Mouse (Mus musculus) cerebellum, postnatal 4 days (tissue): ENCODE data around the gene Gm21915.

Experiments used
- DNase-seq, 2 experiments: peaks; one replicate each; pipeline ENCODE4 v3.0.0; 2022; ENCODE audit warnings: low spot score in 2 of 2, mixed read lengths in 1 of 2

Gm21915 gene

DNA sequence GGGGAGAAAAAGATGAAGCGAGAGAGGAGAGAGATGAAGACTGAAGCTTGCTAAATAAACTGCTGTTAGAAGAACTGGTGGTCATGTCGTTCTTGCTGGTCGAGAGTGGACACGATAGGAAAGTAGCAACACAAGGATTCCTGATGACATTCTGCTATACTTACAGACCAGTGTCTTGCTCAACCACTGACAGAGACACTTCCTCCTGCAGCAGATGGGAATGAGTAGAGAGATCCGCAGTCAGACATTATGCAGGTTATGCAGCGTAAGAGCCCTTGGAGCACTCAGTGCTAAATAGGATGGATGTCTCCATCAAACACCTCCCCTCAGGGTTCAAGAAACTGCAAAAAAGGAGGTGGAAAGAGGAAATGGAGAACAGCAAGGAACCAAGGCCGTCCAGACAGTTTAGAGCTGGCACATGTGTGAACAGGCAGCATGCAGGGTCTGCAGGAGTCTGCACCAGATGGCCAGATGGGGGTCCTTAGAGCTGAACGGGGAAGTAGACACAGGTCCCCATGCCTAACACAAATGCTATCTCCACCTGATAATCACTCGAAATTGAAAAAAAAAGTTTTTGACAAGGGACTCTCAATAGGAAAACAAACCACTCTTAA is 4.1 kb upstream of the Gm21915 start:
- DNase-seq = no peak

DNA sequence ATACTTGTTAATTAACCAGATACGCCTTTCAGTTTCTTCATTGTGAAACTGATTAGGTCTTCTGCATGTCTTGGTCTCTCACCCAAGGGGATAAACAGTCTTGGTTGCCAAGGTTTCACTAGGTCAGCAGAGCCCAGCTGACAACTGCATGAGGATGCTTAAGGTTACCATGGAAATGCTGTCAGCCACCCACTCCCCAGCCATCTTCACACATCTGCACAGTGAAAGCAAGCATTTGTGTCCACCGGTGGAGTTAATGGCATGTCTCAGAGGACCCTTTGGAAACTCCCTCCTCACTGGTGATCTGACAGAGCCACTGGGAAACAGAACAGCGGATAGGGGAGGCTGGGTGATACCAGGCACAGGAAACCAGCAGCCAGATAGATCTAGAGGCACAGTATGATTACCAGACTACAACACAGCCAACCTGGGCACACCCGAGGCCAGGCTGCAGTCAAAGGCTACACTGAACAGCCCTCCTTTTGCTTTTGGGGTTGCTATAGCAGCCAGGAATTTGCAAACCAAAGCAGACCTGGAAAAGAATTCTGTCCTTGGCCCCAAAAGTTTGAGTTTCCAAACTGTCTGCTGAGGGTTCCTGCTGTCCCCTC is 1.0 kb downstream of the Gm21915 start:
- DNase-seq = no peak

DNA sequence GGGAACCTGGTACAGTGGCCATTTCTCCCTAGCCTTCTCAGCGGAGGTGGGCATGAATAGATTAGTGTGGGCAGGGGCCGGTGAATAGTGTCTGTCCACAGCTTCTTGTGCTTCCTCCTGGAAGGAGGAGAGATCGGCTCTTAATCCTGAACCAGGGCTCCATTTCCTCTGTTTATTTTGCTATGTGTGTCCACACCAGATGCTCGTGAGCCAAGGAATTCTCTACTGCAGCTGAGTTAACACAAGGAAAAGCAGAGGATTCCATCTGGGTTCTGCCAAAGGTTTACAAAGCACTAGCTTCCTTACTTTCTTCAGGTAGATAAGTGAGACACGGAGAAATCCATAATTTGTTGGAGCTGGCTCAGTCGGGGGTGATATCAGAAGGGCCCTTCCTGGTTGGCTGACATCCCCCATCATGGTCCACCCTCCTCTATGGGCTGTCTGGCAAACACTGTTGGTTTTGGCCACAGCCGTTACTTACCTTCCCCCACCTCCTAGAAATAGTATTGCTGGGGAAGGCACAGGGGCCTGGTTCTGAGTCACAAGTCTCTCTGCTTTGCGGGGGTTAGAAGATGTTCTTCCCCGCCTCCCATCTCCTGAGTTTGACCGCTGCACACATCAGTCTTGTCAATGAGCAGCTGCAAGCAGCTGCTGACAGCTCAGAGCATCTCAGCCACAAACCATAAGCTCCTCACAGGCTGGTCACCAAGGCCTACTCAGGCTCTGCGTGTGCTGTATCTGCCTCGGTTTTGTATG is 5.0 kb downstream of the Gm21915 start:
- DNase-seq = no peak

DNA sequence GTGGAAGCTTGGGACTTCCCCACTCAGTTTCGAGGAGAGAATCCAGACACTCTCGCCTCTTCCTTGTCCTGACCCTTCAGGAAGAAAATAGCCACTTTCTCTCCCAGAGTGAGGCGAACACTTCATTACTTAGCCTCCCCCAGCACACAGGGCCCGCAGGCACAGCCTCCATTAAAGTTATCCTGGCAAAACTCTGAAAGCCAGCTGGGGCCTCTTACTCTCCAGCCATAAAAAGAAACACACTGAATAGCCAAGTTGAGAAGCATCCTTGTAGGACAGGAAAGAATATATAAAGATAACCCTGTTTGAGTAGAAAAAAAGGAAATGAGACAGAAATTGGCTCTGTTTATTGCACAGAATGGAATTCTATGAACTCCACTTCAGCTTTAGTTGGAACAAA is 8.2 kb downstream of the Gm21915 start:
- DNase-seq = no peak

DNA sequence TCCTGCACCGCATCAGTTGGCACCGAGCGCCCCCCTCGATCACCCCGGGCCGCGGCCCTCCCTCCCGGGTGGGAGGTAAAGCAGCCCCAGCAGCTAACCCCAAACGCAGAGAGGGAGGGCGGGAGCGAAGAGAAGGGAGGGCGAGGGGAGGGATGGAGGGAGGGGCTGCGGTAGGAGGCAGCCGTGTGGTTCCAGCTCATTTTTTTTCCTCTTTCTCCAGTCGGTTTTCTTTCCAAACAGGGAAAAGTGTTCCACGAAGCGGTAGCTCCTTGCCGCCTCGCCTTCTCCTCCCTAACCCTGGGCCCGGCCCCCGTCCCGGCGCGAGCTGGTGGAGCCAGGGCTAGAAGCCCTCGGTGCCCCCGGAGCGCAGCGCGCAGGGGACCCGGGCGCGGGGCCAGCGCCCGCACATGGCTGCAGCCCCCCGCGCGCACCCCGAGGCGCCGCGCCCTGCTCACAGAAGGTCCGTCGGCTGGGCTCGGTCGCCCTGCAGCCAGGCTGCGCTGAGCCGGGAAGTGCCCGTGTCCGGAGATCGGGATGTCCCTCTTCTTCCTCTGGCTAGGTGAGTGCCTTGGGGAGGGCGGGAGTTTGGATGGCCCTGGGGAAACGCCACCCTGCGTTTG is 15.5 kb downstream of the Gm21915 start, which contains the start of gene Clmp:
Clmp (plus strand) TSS at position 162 of the 620 bp plus-strand sequence.
- peak in 1 of 2 experiments; percentile 45 for DNase-seq

DNA sequence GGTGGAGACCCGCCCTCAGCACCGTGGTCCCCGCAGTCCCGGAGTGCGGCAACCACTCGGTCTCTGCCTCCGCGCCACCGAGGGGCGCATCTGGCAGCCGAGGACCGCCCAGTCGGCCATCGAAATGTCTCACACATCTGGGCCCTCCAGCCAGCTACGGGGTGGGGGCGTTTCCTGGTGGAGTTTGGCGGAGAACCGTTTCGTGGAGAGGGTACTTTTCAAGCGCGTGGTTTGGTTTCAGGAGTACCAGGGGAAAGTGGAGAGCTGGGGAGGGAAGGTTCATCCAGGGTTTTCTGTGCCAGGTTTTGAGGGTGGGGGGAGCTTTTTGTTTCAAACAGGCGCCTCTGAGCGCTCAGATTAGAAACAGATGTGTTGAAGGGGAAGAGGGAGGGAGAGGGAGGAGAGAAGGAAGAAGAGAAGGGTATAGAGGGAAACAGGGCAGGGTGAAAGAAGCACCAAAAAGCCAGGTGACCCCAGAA is 16.0 kb downstream of the Gm21915 start:
- DNase-seq = peak in 1 of 2 experiments; percentile 44

DNA sequence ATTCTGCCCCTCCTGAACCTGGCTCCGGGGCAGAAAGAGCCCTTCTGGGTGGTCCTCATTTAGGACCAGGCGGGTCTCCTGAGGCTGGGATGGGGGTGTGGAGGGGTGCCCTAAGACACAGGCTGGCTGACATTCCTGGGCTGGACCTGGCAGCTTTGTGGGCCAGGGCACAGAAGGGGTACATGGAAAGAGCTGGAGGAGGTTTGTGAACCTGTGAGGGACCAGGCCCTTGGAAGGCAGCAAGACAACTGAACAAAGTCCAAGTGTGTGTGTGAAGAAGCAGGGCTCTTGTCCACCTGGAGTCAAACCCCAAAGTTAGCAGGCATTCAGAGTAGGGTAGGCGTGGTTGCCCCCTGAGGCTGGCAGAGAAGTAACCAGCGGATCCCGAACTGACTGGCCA is 16.6 kb downstream of the Gm21915 start:
- no peak for DNase-seq

DNA sequence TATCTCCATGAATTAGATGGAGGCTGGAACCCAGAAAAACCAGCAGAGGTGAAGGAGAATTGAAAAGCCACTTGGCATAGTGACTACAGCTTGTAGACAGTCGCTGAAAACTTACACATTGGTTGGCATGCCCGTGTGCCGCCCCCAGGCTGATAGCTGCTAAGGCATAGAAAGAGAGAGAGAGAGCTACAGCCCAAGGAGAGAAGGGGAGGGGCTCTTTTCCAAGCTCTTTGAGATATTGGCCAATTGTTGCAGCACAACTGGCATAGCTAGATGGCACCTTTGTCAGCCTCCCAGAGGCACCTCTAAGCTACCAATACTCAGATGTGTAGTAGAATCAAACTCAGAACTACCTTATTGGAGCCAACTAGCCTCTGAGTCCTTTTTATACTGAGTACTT is 17.1 kb downstream of the Gm21915 start:
- no peak for DNase-seq

DNA sequence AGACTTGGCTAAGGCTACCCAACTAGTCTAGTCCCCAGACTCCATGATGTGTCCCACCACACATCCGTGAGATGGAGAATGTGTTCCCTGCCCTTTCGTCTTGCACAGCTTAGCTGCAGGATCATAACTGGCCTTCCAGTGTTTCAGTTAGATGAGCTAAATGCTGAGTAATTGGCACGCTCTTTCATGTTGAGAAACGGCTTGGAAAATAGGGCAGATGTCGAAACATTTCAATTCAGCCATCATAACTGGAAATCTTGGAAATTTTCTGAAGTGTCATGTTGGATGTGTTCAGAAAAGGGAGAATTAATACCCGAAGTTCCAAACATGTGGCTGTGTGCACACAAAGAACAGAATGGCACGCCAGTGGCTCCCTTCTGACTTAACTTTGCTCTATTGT is 20.1 kb downstream of the Gm21915 start:
- no peak for DNase-seq

DNA sequence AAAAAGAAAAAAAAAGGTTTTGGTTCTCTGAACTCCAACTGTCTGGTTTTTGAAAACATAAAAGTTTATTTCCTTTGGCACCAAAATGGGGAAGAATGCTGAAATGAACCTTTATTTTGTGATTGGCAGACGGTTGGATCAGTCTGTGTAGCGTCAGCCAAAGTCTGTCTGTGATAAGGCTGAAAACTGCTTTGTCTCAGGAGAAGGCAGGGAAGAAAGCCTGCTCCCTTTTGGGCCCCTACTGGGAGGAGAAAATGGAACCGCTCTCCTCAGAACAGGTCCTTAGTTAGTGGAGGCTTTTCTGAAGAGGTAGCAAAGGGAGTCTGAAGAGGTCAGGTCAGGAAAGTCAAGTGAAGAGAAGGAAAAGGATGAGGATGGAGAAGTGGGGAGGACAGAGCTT is 22.6 kb downstream of the Gm21915 start:
- no peak for DNase-seq

DNA sequence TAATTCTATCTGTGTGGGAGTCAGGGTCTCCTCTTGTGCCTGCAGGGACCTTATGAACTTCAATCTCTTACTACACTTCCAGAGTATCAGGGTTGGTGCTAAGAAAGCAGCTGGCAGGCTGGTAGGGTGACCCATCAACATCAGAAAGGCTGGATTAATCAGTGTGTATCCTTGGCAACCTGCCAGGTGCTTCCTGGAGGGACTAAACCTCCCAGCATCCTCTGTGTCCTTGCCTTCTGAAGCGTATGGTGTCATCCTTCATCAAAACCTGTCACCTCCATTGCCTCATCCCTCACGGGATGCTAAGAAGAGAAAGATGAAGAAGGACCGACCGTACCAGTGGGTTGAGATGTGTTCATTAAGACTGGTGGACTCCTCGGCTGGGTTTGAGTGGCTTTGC is 23.4 kb downstream of the Gm21915 start:
- peak in 1 of 2 experiments; percentile 65 for DNase-seq

DNA sequence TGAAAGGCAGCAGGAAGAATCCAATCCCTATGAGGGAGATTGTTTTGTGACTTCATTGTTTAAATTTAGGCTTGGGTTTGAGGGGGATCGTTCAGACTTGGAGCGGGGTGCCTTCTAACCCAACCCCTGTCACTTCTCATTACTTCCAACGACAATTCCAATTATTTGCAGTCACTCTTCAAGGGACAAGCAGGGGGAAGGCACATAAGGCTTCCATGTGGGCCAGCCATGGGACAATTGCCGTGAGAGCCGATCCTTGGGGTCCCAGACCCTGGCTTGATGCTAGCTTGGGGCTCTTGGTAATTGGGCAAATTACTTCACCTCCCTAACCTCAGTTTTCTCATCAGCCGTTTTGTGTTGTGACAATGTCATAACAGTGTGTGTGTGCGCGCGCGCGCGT is 23.9 kb downstream of the Gm21915 start:
- no peak for DNase-seq

DNA sequence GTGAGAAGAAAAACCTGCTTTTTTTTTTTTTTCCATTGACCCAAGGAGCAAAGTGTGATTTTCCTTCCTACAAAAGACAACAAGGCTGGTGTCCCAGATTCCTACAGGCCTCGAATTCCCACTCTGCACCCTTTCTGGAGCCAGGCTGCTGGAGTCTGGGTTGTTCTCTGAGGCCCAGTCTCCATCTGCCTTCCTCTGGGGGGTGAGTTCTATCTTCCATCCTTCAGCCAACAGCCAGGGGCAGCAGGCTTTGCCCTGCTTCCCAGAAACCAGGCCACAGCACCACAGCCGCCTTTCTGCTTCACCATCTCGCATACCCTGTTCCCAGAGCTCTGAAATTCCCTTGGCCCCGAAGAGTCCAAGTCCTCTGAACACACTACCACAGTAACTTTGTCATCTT is 25.7 kb downstream of the Gm21915 start:
- no peak for DNase-seq

DNA sequence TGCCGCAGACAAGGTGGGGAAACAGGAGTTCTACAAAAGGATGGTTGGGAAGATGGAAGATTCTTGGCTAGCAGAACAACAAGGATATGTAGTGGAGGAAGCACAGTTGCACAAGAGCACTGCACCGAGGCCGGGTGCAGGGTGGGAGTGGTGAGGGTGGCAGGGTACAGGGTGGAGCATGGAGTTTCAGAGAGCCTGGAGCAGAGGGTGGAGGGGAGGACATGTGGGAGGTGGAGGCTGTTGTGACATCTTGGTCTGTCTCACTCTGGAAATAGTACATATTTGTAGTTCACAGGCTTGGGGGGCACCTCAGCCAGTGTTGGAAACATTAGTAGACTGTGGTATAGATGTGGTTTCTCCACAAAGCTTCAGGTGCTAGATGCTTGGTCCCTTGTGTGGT is 28.8 kb downstream of the Gm21915 start:
- DNase-seq = no peak

DNA sequence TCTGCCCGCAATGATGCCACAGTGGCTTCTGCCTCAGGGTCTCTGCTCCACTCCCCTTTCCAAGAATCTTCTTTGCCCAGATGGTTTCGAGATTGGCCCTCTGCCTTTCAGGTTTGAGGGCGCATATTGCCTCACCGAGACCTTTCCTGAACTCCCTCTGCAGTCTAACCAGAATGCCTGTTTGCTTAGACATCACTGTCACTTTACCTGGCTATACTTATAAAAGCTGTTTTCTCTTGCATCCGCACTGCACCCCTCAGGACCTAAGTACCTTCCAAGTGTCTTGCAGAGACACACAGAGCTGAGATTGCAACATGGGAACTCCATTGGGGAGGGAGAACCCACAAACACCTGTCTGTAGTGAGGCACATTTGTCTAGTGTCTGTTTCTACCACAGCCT is 29.8 kb downstream of the Gm21915 start:
- no peak for DNase-seq

DNA sequence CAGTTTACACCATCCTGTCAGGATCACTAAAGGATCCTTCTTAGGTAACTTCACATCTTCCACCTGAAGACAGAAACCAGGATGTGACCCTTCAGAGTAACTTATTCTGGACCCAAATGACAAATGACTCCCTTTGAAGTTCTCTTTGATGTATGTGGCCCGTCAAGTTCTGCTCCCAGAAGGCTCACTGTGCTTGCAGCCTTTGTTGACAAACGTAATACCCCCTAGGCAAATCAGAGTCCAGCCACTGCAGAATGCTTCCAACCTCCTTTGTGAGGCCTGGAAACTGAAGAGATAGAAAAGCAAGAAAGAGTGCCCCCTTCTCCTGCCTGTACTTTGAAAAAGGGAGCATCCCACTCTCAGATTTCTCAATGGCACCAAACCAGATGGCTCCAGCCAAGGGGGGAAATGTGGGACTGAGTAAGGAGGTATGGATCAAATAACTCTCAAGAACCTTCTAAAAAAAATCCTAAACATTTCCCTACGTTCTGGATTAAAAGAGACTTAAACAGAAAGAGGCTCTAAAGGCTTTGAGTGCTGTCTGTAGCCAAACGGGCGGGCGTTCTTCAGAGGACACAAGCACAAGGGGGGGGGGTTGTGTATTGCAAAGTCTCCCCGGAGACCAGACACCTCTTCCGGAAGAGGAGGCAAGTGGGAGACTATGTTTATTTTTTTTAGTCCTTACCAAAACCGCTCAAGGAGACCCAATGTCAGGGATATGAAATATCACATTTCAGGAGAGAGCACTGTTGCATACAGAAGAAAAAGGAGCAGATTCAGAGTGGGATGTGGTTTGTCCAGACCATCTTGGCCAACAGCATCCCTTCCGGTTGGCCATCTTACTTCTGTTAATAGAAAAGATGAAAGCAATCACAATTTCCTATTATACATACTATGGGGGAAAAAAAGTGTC is 34.2 kb downstream of the Gm21915 start:
- DNase-seq = no peak

DNA sequence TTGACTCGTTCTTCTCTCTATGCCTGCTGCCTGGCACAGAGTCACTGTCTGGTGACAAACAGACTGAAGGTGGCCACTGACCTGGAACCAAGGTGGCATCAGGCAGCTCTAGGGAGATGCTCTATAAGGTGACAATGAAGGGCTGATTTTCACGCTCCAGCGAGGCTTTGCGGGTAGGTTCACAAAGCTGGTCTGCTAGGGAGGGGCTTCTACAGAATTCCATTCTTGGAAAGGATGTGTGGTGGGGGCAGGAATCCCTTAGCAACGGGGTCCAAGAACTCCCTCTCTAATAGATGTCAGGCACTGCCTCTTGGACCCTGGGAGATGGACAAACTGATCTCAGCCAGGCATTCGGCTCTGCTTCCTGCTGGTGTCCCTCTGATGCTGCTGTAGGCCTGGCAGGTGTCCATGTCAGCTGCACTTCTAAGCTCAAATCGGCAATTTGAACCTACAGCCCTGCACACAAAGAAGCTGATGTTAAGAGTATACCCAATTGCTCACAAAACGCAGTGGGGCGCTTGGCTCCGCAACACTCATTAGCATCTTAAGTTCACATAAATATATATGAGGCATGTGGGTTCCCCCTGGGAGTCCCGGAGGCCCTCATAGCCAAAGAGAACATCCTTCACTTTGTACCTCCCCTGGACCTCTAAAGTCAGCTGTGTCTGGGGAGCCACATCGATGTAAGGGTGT is 38.2 kb downstream of the Gm21915 start:
- DNase-seq = no peak

DNA sequence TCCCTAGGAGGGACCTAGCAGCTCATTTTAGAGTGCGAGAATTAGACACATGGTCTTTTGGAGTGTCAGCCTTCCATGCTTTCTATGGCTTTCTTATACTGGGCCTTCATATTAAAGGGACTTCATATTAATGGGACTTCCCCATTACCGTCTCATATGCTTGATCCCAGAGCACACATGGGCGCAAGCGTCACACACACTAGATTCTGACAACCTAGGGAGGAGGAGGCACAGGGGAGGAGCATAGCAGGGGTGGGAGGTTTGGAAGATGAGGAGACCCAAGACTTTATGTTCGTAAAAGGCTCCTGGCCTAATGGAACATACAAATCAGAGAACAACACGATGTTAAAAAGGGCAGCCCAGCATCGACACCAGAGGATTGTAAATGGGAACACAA is 38.7 kb downstream of the Gm21915 start:
- DNase-seq = no peak

DNA sequence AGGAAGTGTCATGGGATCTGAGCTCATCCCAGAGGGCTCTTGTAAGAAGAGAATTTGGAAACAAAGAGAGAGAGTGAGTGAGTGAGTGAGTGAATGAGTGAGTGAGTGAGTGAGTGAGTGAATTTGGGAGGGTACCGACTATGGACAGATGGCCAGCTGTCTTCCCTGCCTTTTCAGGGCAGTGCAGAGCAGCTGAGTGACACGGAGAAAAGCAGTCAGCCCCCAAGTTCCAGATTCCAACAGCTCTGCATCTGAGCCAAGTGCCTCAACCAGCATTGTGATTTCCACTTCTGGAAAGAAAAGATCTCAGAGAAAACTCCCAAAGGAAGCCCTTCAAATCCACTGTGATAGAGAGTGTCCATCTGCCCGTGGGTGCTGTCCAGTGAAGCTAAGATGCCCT is 39.2 kb downstream of the Gm21915 start:
- no peak for DNase-seq

DNA sequence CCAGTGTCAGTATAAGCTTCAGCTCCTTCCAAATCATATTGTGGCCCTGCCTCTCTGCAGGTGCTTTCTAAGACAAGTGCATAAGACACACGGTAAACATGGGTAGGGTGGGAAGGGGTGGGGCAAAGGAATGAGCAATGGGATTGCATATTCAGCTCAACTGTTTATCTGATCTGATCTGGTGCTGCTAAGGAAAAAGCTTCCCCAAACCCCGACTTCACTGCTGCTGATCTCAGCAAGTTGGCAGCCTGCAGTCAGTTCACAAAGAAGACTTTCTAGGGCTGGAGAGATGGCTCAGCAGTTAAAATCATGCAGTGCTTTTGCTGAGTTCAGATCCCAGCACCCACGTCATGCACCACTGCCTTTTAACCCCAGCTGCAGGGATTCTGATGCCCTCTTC is 39.6 kb downstream of the Gm21915 start:
- DNase-seq = no peak

DNA sequence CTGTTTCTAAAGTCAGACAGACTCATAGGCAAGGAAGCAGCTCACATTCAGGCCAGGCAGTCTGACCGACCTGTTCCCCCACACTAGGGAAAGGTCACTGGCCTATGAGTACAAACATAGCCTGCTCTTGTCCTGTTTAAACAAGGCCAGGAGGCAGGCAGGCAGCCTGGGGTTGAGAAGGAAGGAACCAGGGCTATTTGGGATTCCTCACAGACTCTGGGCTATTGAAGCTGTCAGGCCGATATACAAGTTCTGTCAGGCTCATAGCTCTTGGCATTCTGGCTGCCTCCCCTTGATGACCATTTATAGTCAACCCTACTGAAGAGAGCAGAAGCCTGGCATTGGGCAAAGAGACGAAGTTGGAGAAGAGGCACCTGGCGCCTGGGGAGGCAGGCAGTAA is 41.2 kb downstream of the Gm21915 start:
- DNase-seq = no peak
